Mouse (Mus musculus): ENCODE results near the gene Limd2.

DNA sequence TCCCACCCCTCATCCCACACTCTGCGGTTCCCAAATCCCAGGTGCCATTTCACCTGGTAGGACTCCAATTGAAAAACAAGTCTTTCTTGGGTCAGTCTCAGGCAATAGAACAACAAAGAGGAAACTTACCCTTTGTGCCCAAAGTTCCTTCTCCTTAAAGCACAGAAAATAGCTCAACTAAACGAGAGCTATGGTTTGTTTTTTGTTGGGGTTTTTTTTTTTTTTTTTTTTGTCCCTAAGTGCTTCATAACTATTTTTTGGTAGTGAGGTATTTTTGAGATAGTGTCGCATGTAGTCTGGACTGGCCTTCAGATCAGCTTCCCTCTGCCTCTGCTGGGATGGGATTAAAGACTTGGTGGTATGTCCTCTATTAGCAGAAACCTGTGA lies 33.5 kb upstream of the Limd2 start:
- TF ChIP-seq CTCF (IDR thresholded peaks at IDR 0.05; ENCODE audit: control insufficient read depth, insufficient read depth, insufficient read length) (no peak), USF1 (IDR thresholded peaks at IDR 0.05; ENCODE audit: low read depth) (no peak), MYOG (IDR thresholded peaks at IDR 0.05; ENCODE audit: control insufficient read depth, extremely low read depth, insufficient read length) (no peak), CEBPB (IDR thresholded peaks at IDR 0.05; ENCODE audit: low read depth) (no peak), MAX (IDR thresholded peaks at IDR 0.05) (no peak), FOSL1 (IDR thresholded peaks at IDR 0.05; ENCODE audit: insufficient read depth, low read length, poor library complexity, severe bottlenecking) (no peak), MYOD1 (IDR thresholded peaks at IDR 0.05; ENCODE audit: control insufficient read depth, insufficient read length, low read depth) (no peak)
